Mouse (Mus musculus) forebrain, embryonic 11.5 days (tissue): ENCODE data around the gene Gm8764. TPM values are rescaled to one million over a fixed set of nuclear protein-coding genes. Genes with fewer than 3 reads are reported as not detected.
"Not testable (repeated sequence)": the region's sequence is repeated elsewhere in the genome, so short reads cannot be mapped to it uniquely, and the experiment has no call there.

Experiments used
- ATAC-seq: fragments of 200-750 bp; cut with Nextera tagmentation; replicated peaks from 2 replicates; pipeline ENCODE4 v1.8.0; 2017; ENCODE audit warnings: moderate TSS enrichment; ENCODE audit not compliant: low FRiP score
- DNase-seq: peaks from one replicate; pipeline ENCODE4 v3.0.0-alpha.2; 2017; ENCODE audit warnings: low spot score
- H3K27ac ChIP-seq: fragments of 300-500 bp; sonication (generic); 2 replicates; pipeline ENCODE4 v1.5.1; 2014; ENCODE audit warnings: low read depth, low read length
- H3K27me3 ChIP-seq: fragments of 300-500 bp; sonication (generic); 2 replicates; pipeline ENCODE4 v1.6.1; 2014; ENCODE audit warnings: mild to moderate bottlenecking, low read length, mixed read lengths; ENCODE audit not compliant: control insufficient read depth, insufficient read depth
- H3K36me3 ChIP-seq: fragments of 300-500 bp; sonication (generic); 2 replicates; pipeline ENCODE4 v1.6.1; 2014; ENCODE audit warnings: mild to moderate bottlenecking, low read length, moderate library complexity, mixed read lengths; ENCODE audit not compliant: control insufficient read depth, insufficient read depth
- H3K4me1 ChIP-seq: fragments of 300-500 bp; sonication (generic); replicated peaks from 2 replicates; pipeline ENCODE4 v1.6.1; 2014; ENCODE audit warnings: low read length, mixed read lengths; ENCODE audit not compliant: control insufficient read depth, insufficient read depth
- H3K4me2 ChIP-seq: fragments of 300-500 bp; sonication (generic); 2 replicates; pipeline ENCODE4 v1.6.1; 2014; ENCODE audit warnings: low read depth, mild to moderate bottlenecking, low read length, moderate library complexity, mixed read lengths; ENCODE audit not compliant: severe bottlenecking
- H3K4me3 ChIP-seq: fragments of 300-500 bp; sonication (generic); 2 replicates; pipeline ENCODE4 v1.5.1; 2014; ENCODE audit warnings: low read depth, low read length
- H3K9ac ChIP-seq: fragments of 300-500 bp; sonication (generic); 2 replicates; pipeline ENCODE4 v1.6.1; 2014; ENCODE audit warnings: low read length
- H3K9me3 ChIP-seq: fragments of 300-500 bp; sonication (generic); 2 replicates; pipeline ENCODE4 v1.6.1; 2016; ENCODE audit warnings: low read length, mixed read lengths; ENCODE audit not compliant: control insufficient read depth
- WGBS: fragments of 180-500 bp; shearing (Covaris S2); extraction: QIAGEN DNeasy Blood & Tissue Kit; methylation state at CpG from one replicate; pipeline ENCODE4 v1.1.7; 2014; 5-methylcytosine and 5-hydroxymethylcytosine counted together
- polyA plus RNA-seq: library from polyadenylated mRNA; unstranded; fragments of >200 nt; fragmentation: Nextera tagmentation; extraction: Ambion mirVana; gene quantifications from 2 replicates; pipeline ENCODE4 v1.2.1, GENCODE M21; 2014

Gm8764 gene
- not detected in 2 replicates for polyA plus RNA-seq

DNA sequence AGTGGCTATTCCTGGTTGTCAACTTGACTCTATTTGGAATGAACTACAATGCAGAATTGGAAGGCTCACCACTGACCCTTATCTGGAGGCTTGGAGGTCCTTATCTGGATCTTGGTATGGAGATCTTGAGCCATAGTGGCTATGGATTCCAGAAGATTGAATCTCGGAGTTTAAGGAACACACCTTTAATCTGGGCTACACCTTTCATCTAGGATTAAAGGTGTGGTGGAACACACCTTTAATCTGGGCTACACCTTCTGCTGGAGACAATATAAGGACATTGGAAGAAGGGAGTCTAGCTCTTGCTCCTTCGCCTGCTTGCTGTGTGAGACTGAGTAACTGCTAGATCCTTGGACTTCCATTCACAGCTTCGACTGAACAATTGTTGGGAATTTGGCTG is at the start of gene Gm8764:
Gene Gm8764, plus strand, starts transcription at position 301 of the 400 bp plus-strand sequence.
- not testable (repeated sequence) for H3K36me3 ChIP-seq, ATAC-seq, H3K4me2 ChIP-seq, H3K27ac ChIP-seq, H3K27me3 ChIP-seq, H3K4me1 ChIP-seq, H3K9me3 ChIP-seq, DNase-seq, H3K9ac ChIP-seq, H3K4me3 ChIP-seq
- no CpG with 5 or more reads among the region's 3 CpGs for WGBS

GRCm38 (mm10) chr10:104110044-104110443 is 49.8 kb upstream of the Gm8764 start:
- Histone ChIP-seq H3K4me1 (no peaks in the 10 kb centered on the region), H3K4me3 (no peak overlapping the region), H3K27ac (no peak overlapping the region), H3K9ac (no peak overlapping the region), H3K9me3 (no peaks in the 10 kb centered on the region), H3K27me3 (no peaks in the 10 kb centered on the region), H3K4me2 (no peak overlapping the region), H3K36me3 (no peaks in the 10 kb centered on the region)
- ATAC-seq = no peak
- WGBS = 75% methylated on average over 3 of the region's 3 CpGs
- DNase-seq = no peak

DNA sequence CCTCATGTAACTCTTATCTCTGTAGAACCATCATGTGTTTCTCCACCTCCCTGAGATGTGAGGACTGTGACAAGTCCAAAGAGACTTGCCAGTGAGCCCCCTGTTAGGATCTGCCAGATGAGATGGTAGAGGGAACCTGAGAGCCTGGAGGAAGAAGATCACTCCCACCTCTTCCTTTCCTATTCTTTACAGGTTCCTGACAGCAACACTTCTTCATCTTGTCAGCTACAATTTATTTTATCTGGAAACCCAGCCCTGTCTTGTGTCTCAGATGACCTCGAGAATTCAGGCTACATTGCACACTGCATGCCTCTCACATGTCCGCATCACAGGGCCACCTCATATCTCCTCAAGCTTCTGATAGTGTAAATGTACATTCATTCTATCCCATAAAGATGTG is 41.5 kb upstream of the Gm8764 start:
- Histone ChIP-seq H3K9me3 (no peaks in the 10 kb centered on the region), H3K27me3 (no peaks in the 10 kb centered on the region), H3K27ac (no peak overlapping the region), H3K4me3 (no peak overlapping the region), H3K4me1 (no peaks in the 10 kb centered on the region), H3K9ac (no peak overlapping the region), H3K4me2 (no peak overlapping the region), H3K36me3 (no peaks in the 10 kb centered on the region)
- DNase-seq = no peak
- ATAC-seq = no peak
- WGBS = 87% methylated on average over 2 of the region's 2 CpGs

DNA sequence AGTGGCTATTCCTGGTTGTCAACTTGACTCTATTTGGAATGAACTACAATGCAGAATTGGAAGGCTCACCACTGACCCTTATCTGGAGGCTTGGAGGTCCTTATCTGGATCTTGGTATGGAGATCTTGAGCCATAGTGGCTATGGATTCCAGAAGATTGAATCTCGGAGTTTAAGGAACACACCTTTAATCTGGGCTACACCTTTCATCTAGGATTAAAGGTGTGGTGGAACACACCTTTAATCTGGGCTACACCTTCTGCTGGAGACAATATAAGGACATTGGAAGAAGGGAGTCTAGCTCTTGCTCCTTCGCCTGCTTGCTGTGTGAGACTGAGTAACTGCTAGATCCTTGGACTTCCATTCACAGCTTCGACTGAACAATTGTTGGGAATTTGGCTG is 17.1 kb upstream of the Gm8764 start, which contains the start of gene Gm21293:
Gene Gm21293, plus strand, starts transcription at position 301 of the 400 bp plus-strand sequence.
- ATAC-seq, H3K4me2 ChIP-seq, DNase-seq, H3K27ac ChIP-seq, H3K9me3 ChIP-seq, H3K4me1 ChIP-seq, H3K36me3 ChIP-seq, H3K4me3 ChIP-seq, H3K27me3 ChIP-seq, H3K9ac ChIP-seq: not testable (repeated sequence)
- WGBS = no CpG with 5 or more reads among the region's 3 CpGs

DNA sequence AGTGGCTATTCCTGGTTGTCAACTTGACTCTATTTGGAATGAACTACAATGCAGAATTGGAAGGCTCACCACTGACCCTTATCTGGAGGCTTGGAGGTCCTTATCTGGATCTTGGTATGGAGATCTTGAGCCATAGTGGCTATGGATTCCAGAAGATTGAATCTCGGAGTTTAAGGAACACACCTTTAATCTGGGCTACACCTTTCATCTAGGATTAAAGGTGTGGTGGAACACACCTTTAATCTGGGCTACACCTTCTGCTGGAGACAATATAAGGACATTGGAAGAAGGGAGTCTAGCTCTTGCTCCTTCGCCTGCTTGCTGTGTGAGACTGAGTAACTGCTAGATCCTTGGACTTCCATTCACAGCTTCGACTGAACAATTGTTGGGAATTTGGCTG is 8.6 kb upstream of the Gm8764 start, which contains the start of gene Gm6763:
Gene Gm6763, plus strand, starts transcription at position 301 of the 400 bp plus-strand sequence.
- H3K36me3 ChIP-seq, H3K9ac ChIP-seq, H3K27ac ChIP-seq, ATAC-seq, H3K4me3 ChIP-seq, H3K4me1 ChIP-seq, DNase-seq, H3K4me2 ChIP-seq, H3K27me3 ChIP-seq, H3K9me3 ChIP-seq: not testable (repeated sequence)
- WGBS = no CpG with 5 or more reads among the region's 3 CpGs

- H3K36me3 ChIP-seq, H3K27me3 ChIP-seq, H3K27ac ChIP-seq, ATAC-seq, H3K4me1 ChIP-seq, H3K9me3 ChIP-seq, H3K9ac ChIP-seq, DNase-seq, H3K4me3 ChIP-seq, H3K4me2 ChIP-seq: not testable (repeated sequence)
- no CpG with 5 or more reads among the region's 3 CpGs for WGBS
These were observed 8.4 kb downstream of the Gm8764 start, which contains the start of gene Gm21304 for GRCm38 (mm10) chr10:104168215-104168614. TSS of gene Gm21304 (plus strand) at chr10:104168515.

- not testable (repeated sequence) for H3K36me3 ChIP-seq, H3K27ac ChIP-seq, H3K9ac ChIP-seq, H3K4me1 ChIP-seq, H3K9me3 ChIP-seq, DNase-seq, H3K27me3 ChIP-seq, H3K4me2 ChIP-seq, ATAC-seq, H3K4me3 ChIP-seq
- no CpG with 5 or more reads among the region's 3 CpGs for WGBS
These were observed 16.9 kb downstream of the Gm8764 start, which contains the start of gene Gm21312 for GRCm38 (mm10) chr10:104176724-104177123. TSS of gene Gm21312 (plus strand) at chr10:104177024.

GRCm38 (mm10) chr10:104185233-104185632 is 25.4 kb downstream of the Gm8764 start, which contains the start of gene Gm20765:
TSS of gene Gm20765 (plus strand) at chr10:104185533.
- WGBS = no CpG with 5 or more reads among the region's 3 CpGs
- not testable (repeated sequence) for H3K4me3 ChIP-seq, H3K4me1 ChIP-seq, H3K9me3 ChIP-seq, H3K9ac ChIP-seq, ATAC-seq, H3K27me3 ChIP-seq, DNase-seq, H3K27ac ChIP-seq, H3K4me2 ChIP-seq, H3K36me3 ChIP-seq

- not testable (repeated sequence) for H3K9me3 ChIP-seq, H3K4me2 ChIP-seq
These were observed 33.9 kb downstream of the Gm8764 start, which contains the start of gene Gm4340 for GRCm38 (mm10) chr10:104193742-104194141. TSS of gene Gm4340 (plus strand) at chr10:104194042.

More at GRCm38 (mm10) chr10:104193742-104194141, 33.9 kb downstream of the Gm8764 start, which contains the start of gene Gm4340:
- no CpG with 5 or more reads among the region's 3 CpGs for WGBS
- not testable (repeated sequence) for ATAC-seq, H3K4me3 ChIP-seq, H3K4me1 ChIP-seq, H3K36me3 ChIP-seq, DNase-seq, H3K27me3 ChIP-seq, H3K9ac ChIP-seq, H3K27ac ChIP-seq
